Mouse (Mus musculus): ENCODE data around the gene Robo3. TPM values are rescaled to one million over a fixed set of nuclear protein-coding genes. Genes with fewer than 3 reads are reported as not detected.

The Robo3 gene
- polyA plus RNA-seq, 1 experiment from 2014 or later: 20.5 TPM

- H3K27ac ChIP-seq: no peak overlapping the region
- H3K4me3 ChIP-seq (replicated peaks): no peak overlapping the region
- ATAC-seq: no peak
- 82% methylated on average over 8 of the region's 8 CpGs for WGBS
- no peaks in the 10 kb centered on the region for H3K9me3 ChIP-seq
- H3K9ac ChIP-seq (replicated peaks): no peak overlapping the region
- H3K27me3 ChIP-seq: no peaks in the 10 kb centered on the region
- H3K4me2 ChIP-seq (replicated peaks): no peak overlapping the region
- no peaks in the 10 kb centered on the region for H3K36me3 ChIP-seq
- H3K4me1 ChIP-seq (replicated peaks): no peaks in the 10 kb centered on the region
Measured at GRCm38 (mm10) chr9:37393482-37394131, 39.4 kb downstream of the Robo3 start.

- Histone ChIP-seq H3K9ac (replicated peaks) (no peak overlapping the region), H3K4me1 (replicated peaks) (no peaks in the 10 kb centered on the region), H3K4me3 (replicated peaks) (no peak overlapping the region), H3K27ac (no peak overlapping the region), H3K36me3 (no peaks in the 10 kb centered on the region), H3K4me2 (replicated peaks) (no peak overlapping the region), H3K27me3 (no peaks in the 10 kb centered on the region), H3K9me3 (no peaks in the 10 kb centered on the region)
- no peak for ATAC-seq
- WGBS: 46% methylated on average over 2 of the region's 2 CpGs
Measured at GRCm38 (mm10) chr9:37392071-37392470, 41.0 kb downstream of the Robo3 start.

- Histone ChIP-seq H3K9ac (replicated peaks) (no peak overlapping the region), H3K27me3 (peaks cover 4% of the 10 kb centered on the region), H3K4me1 (replicated peaks) (no peaks in the 10 kb centered on the region), H3K27ac (no peak overlapping the region), H3K9me3 (no peaks in the 10 kb centered on the region), H3K4me2 (replicated peaks) (no peak overlapping the region), H3K36me3 (no peaks in the 10 kb centered on the region), H3K4me3 (replicated peaks) (no peak overlapping the region)
- no peak for ATAC-seq
- 65% methylated on average over 2 of the region's 2 CpGs for WGBS
Measured at GRCm38 (mm10) chr9:37390891-37391290, 42.2 kb downstream of the Robo3 start.

GRCm38 (mm10) chr9:37384284-37385182 is 48.5 kb downstream of the Robo3 start:
- peak overlapping the region; percentile 81 for H3K9ac ChIP-seq (replicated peaks)
- H3K36me3 ChIP-seq: no peaks in the 10 kb centered on the region
- peak overlapping the region; percentile 67; the same call in 1 of the 2 replicates for H3K27ac ChIP-seq
- 7% methylated on average over 54 of the region's 54 CpGs for WGBS
- H3K4me1 ChIP-seq (replicated peaks): no peaks in the 10 kb centered on the region
- peaks cover 10% of the 10 kb centered on the region for H3K27me3 ChIP-seq
- H3K4me3 ChIP-seq (replicated peaks): peak overlapping the region; percentile 52
- peak; percentile 91 for ATAC-seq
- peak overlapping the region; percentile 78 for H3K4me2 ChIP-seq (replicated peaks)
- no peaks in the 10 kb centered on the region for H3K9me3 ChIP-seq

- no peak overlapping the region for H3K4me3 ChIP-seq (replicated peaks)
- no peaks in the 10 kb centered on the region for H3K4me1 ChIP-seq (replicated peaks)
- 94% methylated on average over 6 of the region's 6 CpGs for WGBS
- ATAC-seq: no peak
- H3K27ac ChIP-seq: no peak overlapping the region
- H3K9ac ChIP-seq (replicated peaks): no peak overlapping the region
- H3K4me2 ChIP-seq (replicated peaks): no peak overlapping the region
- peaks cover 10% of the 10 kb centered on the region for H3K27me3 ChIP-seq
- H3K9me3 ChIP-seq: no peaks in the 10 kb centered on the region
- no peaks in the 10 kb centered on the region for H3K36me3 ChIP-seq
Measured at GRCm38 (mm10) chr9:37383161-37383560, 49.9 kb downstream of the Robo3 start.

GRCm38 (mm10) chr9:37375718-37376117 is 57.3 kb downstream of the Robo3 start:
- 80% methylated on average over 5 of the region's 5 CpGs for WGBS
- Histone ChIP-seq H3K36me3 (no peaks in the 10 kb centered on the region), H3K4me3 (replicated peaks) (no peak overlapping the region), H3K27me3 (no peaks in the 10 kb centered on the region), H3K4me2 (replicated peaks) (no peak overlapping the region), H3K27ac (no peak overlapping the region), H3K9me3 (no peaks in the 10 kb centered on the region), H3K9ac (replicated peaks) (no peak overlapping the region), H3K4me1 (replicated peaks) (no peaks in the 10 kb centered on the region)
- no peak for ATAC-seq

- Histone ChIP-seq H3K36me3 (no peaks in the 10 kb centered on the region), H3K27me3 (no peaks in the 10 kb centered on the region), H3K4me3 (replicated peaks) (no peak overlapping the region), H3K4me1 (replicated peaks) (no peaks in the 10 kb centered on the region), H3K27ac (no peak overlapping the region), H3K4me2 (replicated peaks) (no peak overlapping the region), H3K9ac (replicated peaks) (no peak overlapping the region), H3K9me3 (no peaks in the 10 kb centered on the region)
- 84% methylated on average over 7 of the region's 7 CpGs for WGBS
- ATAC-seq: no peak
Measured at GRCm38 (mm10) chr9:37371232-37371801, 61.7 kb downstream of the Robo3 start.

- H3K27me3 ChIP-seq: no peaks in the 10 kb centered on the region
- no peaks in the 10 kb centered on the region for H3K4me1 ChIP-seq (replicated peaks)
- H3K4me3 ChIP-seq (replicated peaks): no peak overlapping the region
- H3K9me3 ChIP-seq: no peaks in the 10 kb centered on the region
- no peak overlapping the region for H3K9ac ChIP-seq (replicated peaks)
- no peak overlapping the region for H3K27ac ChIP-seq
- H3K4me2 ChIP-seq (replicated peaks): no peak overlapping the region
- no peaks in the 10 kb centered on the region for H3K36me3 ChIP-seq
- 85% methylated on average over 8 of the region's 8 CpGs for WGBS
- ATAC-seq: no peak
Measured at GRCm38 (mm10) chr9:37368860-37369259, 64.2 kb downstream of the Robo3 start.

GRCm38 (mm10) chr9:37368081-37368830 is 64.8 kb downstream of the Robo3 start:
- Histone ChIP-seq H3K9me3 (no peaks in the 10 kb centered on the region), H3K4me3 (replicated peaks) (no peak overlapping the region), H3K4me2 (replicated peaks) (no peak overlapping the region), H3K4me1 (replicated peaks) (no peaks in the 10 kb centered on the region), H3K36me3 (no peaks in the 10 kb centered on the region), H3K9ac (replicated peaks) (no peak overlapping the region), H3K27me3 (no peaks in the 10 kb centered on the region), H3K27ac (no peak overlapping the region; the same call in 1 of the 2 replicates)
- 91% methylated on average over 11 of the region's 11 CpGs for WGBS
- ATAC-seq: no peak

GRCm38 (mm10) chr9:37367301-37368080 is 65.6 kb downstream of the Robo3 start, which contains the start of gene Hepacam:
TSS of gene Hepacam (plus strand) at chr9:37367351.
- Histone ChIP-seq H3K4me1 (replicated peaks) (no peaks in the 10 kb centered on the region), H3K36me3 (no peaks in the 10 kb centered on the region), H3K4me2 (replicated peaks) (no peak within 1 kb of the TSS), H3K4me3 (replicated peaks) (no peak within 1 kb of the TSS), H3K9me3 (no peaks in the 10 kb centered on the region), H3K9ac (replicated peaks) (no peak within 1 kb of the TSS), H3K27me3 (no peaks in the 10 kb centered on the region), H3K27ac (no peak within 1 kb of the TSS; the same call in none of the 2 replicates)
- no peak for ATAC-seq
- WGBS: 89% methylated on average over 17 of the region's 17 CpGs

- Histone ChIP-seq H3K9me3 (no peaks in the 10 kb centered on the region), H3K27me3 (no peaks in the 10 kb centered on the region), H3K9ac (replicated peaks) (no peak overlapping the region), H3K27ac (no peak overlapping the region), H3K4me3 (replicated peaks) (no peak overlapping the region), H3K4me1 (replicated peaks) (0 out of 2 replicates have a peak, but pooled peaks cover under 1% of the 10 kb centered on the region), H3K4me2 (replicated peaks) (no peak overlapping the region), H3K36me3 (no peaks in the 10 kb centered on the region)
- WGBS: 77% methylated on average over 5 of the region's 5 CpGs
- no peak for ATAC-seq
Measured at GRCm38 (mm10) chr9:37365706-37366105, 67.3 kb downstream of the Robo3 start.
